Mouse (Mus musculus) intestine, embryonic 14.5 days (tissue): ENCODE results near the gene Sspo. TPM values are rescaled to one million over a fixed set of nuclear protein-coding genes. Genes with fewer than 3 reads are reported as not detected.
A peak's percentile ranks its signal among the peaks of the same experiment; 100 is the strongest.

ENCODE experiments used
- ATAC-seq: fragments of 200-750 bp; cut with Nextera tagmentation; replicated peaks from 2 replicates; pipeline ENCODE4 v1.8.0; 2017; ENCODE audit warnings: low read depth, moderate number of reproducible peaks, moderate TSS enrichment, moderate library complexity; ENCODE audit not compliant: low FRiP score, low TSS enrichment
- DNase-seq: peaks from one replicate; pipeline ENCODE4 v3.0.0-alpha.2; 2018; ENCODE audit warnings: low spot score
- H3K27ac ChIP-seq: fragments of 300-500 bp; sonication (generic); 2 replicates; pipeline ENCODE4 v1.5.1; 2014; ENCODE audit warnings: low read depth, mild to moderate bottlenecking, control low read depth
- H3K27me3 ChIP-seq: fragments of 300-500 bp; sonication (generic); replicated peaks from 2 replicates; pipeline ENCODE4 v1.6.1; 2014; ENCODE audit warnings: low read length, control low read depth; ENCODE audit not compliant: control insufficient read depth, insufficient read depth
- H3K36me3 ChIP-seq: fragments of 300-500 bp; sonication (generic); 2 replicates; pipeline ENCODE4 v1.6.1; 2014; ENCODE audit warnings: low read length, control low read depth; ENCODE audit not compliant: control insufficient read depth, insufficient read depth
- H3K4me1 ChIP-seq: fragments of 300-500 bp; sonication (generic); replicated peaks from 2 replicates; pipeline ENCODE4 v1.6.1; 2014; ENCODE audit warnings: low read length, control low read depth, mixed read lengths; ENCODE audit not compliant: control insufficient read depth, insufficient read depth
- H3K4me2 ChIP-seq: fragments of 300-500 bp; sonication (generic); 2 replicates; pipeline ENCODE4 v1.6.1; 2014; ENCODE audit warnings: low read length
- H3K4me3 ChIP-seq: fragments of 300-500 bp; sonication (generic); 2 replicates; pipeline ENCODE4 v1.5.1; 2014; ENCODE audit warnings: low read depth, low read length, control low read depth, mixed read lengths
- H3K9ac ChIP-seq: fragments of 300-500 bp; sonication (generic); 2 replicates; pipeline ENCODE4 v1.6.1; 2014; ENCODE audit warnings: mild to moderate bottlenecking, low read length
- H3K9me3 ChIP-seq: fragments of 300-500 bp; sonication (generic); 2 replicates; pipeline ENCODE4 v1.6.1; 2016; ENCODE audit warnings: low read length, control low read depth; ENCODE audit not compliant: control insufficient read depth
- WGBS: fragments of 180-500 bp; shearing (Covaris S2); extraction: QIAGEN DNeasy Blood & Tissue Kit; methylation state at CpG from one replicate; pipeline ENCODE4 v1.1.7; 2014; 5-methylcytosine and 5-hydroxymethylcytosine counted together
- polyA plus RNA-seq: library from polyadenylated mRNA; unstranded; fragments of >200 nt; fragmentation: Nextera tagmentation; extraction: Ambion mirVana; gene quantifications from 2 replicates; pipeline ENCODE4 v1.2.1, GENCODE M21; 2014

The Sspo gene
- polyA plus RNA-seq, 1 experiment from 2014 or later = 0.32 TPM

DNA sequence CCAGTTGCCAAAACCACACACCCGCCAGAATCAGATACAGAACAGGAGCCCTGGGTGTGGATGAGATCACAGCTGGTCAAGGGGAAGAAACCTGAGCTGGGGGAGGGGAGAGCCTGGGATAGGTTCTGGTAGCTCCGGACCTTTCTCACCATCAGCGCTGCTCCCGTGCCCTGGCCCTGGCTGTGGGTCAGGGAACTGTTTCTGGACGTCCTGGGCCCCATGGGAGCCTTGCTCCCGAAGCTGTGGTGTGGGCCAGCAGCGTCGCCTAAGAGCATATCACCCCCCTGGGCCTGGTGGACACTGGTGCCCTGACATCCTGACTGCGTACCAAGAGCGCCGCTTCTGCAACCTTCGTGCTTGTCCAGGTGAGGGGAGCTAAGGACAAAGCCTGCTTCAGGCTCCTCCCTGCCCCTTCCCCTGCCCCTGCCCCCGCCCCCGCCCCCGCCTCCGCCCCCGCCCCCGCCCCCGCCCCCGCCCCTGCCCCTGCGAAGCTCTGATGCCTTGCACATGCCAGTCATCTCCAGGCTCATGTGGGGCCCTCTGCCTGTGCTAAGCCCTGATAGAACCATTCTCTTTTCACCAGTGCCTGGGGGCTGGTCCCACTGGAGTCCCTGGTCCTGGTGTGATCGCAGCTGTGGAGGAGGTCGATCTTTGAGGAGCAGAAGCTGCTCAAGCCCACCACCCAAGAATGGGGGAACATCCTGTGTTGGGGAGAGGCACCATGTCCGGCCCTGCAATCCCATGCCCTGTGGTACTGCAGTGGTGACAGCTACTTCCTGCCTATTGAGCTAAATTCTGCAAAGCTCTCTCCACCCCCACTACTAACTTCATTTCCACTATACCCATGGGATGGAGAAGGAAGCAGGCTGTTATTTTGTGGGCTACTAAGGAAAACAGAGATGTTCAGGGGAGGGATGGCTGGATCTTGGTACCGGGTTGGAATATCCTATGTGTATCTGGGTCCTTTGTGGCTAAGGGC lies 40.0 kb downstream of the Sspo start:
- Histone ChIP-seq H3K9ac (0 out of 2 replicates have a peak overlapping the region, but pooled peaks have one; percentile 23), H3K9me3 (no peaks in the 10 kb centered on the region), H3K4me3 (0 out of 2 replicates have a peak overlapping the region, but pooled peaks have one; percentile 12), H3K27ac (no peak overlapping the region), H3K4me2 (peak overlapping the region; percentile 53), H3K36me3 (no peaks in the 10 kb centered on the region), H3K4me1 (peaks cover 11% of the 10 kb centered on the region), H3K27me3 (no peaks in the 10 kb centered on the region)
- 7% methylated on average over 24 of the region's 25 CpGs for WGBS
- ATAC-seq (peak; percentile 63), DNase-seq (peak; percentile 70)

DNA sequence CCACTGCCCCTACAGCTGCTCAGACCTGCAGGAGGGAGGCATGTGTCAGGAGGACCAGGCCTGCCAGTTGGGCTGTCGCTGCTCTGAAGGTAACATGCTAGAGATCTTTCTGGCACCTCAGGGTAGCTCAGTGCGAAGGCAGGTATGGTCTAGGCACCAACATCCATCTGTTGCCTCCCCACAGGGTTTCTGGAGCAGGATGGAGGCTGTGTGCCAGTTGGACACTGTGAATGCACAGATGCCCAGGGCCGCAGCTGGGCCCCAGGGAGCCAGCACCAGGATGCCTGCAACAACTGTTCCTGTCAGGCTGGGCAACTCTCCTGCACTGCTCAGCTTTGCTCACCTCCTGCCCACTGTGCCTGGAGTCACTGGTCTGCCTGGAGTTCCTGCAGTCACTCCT lies 41.7 kb downstream of the Sspo start:
- Histone ChIP-seq H3K9me3 (no peaks in the 10 kb centered on the region), H3K4me3 (no peak overlapping the region), H3K27ac (no peak overlapping the region), H3K9ac (no peak overlapping the region), H3K36me3 (no peaks in the 10 kb centered on the region), H3K4me2 (no peak overlapping the region), H3K4me1 (peaks cover 11% of the 10 kb centered on the region), H3K27me3 (no peaks in the 10 kb centered on the region)
- DNase-seq = no peak
- ATAC-seq = no peak
- WGBS = 93% methylated on average over 3 of the region's 3 CpGs

DNA sequence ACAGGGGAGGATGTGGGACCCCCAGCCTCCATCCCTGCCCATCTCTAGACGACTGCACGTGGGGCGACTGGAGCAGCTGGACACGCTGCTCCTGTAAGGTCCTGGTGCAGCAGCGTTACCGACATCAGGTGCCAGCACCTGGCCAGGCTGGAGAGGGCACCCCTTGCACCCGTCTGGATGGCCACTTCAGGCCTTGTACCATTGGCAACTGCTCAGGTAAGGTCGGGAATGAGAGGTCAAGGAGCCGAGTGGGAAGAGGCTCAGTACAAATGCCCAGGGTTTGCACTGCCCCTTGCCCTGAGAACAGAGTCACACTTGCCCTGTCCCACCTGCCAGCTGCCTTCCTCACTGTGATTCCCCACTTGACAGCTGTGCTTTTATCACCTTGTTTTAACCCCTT lies 43.3 kb downstream of the Sspo start:
- Histone ChIP-seq H3K9me3 (no peaks in the 10 kb centered on the region), H3K4me3 (no peak overlapping the region), H3K4me2 (no peak overlapping the region), H3K27me3 (no peaks in the 10 kb centered on the region), H3K4me1 (peaks cover 11% of the 10 kb centered on the region), H3K27ac (no peak overlapping the region), H3K36me3 (no peaks in the 10 kb centered on the region), H3K9ac (no peak overlapping the region)
- DNase-seq (no peak), ATAC-seq (no peak)
- WGBS = 61% methylated on average over 9 of the region's 9 CpGs

DNA sequence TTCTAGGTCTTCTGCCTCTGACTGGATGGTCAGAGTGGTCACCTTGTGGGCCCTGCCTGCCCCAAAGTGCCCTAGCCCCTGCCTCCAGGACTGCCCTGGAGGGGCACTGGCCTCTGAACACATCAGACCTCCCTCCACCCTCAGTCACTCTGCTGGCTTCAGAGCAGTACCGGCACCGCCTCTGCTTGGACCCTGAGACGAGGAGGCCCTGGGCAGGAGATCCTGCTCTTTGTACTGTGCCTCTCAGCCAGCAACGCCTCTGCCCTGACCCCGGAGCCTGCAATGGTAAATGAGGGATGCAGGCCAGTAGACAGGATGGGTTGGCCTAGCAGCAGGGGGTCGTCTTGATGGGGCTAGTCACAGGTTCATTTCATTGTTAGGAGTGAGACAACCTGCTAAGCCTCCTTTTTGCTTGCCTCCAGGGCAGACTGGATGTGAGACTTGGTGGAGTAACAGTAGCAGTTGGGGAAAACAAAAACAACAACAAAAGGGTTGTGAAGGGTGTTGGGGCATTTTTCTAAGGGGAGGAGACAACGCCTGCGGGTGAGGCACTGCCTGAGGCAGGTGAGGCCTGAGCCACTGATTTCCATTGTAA lies 45.2 kb downstream of the Sspo start:
- 31% methylated on average over 8 of the region's 8 CpGs for WGBS
- Histone ChIP-seq H3K9me3 (no peaks in the 10 kb centered on the region), H3K4me2 (no peak overlapping the region), H3K9ac (no peak overlapping the region), H3K27me3 (no peaks in the 10 kb centered on the region), H3K36me3 (no peaks in the 10 kb centered on the region), H3K4me3 (no peak overlapping the region), H3K27ac (no peak overlapping the region), H3K4me1 (peaks cover 2% of the 10 kb centered on the region; the same call in 1 of the 2 replicates)
- DNase-seq (no peak), ATAC-seq (no peak)

DNA sequence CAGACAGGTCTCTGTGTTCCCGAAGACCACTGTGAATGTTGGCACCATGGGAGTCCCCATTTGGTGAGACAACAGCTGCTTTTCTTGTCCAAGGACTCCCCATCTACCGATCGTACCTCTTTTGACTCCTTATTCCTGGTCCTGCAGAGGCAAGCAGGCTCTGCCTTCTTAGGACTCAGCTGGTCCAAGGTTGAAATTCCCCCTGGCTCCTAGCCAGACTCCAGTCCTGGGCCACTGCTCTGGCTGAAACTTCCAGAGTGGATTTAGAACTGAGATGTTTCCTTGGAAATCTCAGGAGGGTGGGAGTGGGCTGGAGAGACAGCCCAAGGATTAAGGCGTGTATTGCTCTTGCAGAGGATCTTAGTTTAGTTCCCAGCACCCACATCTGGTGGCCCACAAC lies 49.5 kb downstream of the Sspo start:
- DNase-seq = no peak
- ATAC-seq = no peak
- 88% methylated on average over 4 of the region's 4 CpGs for WGBS
- Histone ChIP-seq H3K27me3 (no peaks in the 10 kb centered on the region), H3K4me1 (no peaks in the 10 kb centered on the region), H3K27ac (no peak overlapping the region), H3K36me3 (no peaks in the 10 kb centered on the region), H3K9me3 (no peaks in the 10 kb centered on the region), H3K4me2 (no peak overlapping the region), H3K9ac (no peak overlapping the region), H3K4me3 (no peak overlapping the region)

DNA sequence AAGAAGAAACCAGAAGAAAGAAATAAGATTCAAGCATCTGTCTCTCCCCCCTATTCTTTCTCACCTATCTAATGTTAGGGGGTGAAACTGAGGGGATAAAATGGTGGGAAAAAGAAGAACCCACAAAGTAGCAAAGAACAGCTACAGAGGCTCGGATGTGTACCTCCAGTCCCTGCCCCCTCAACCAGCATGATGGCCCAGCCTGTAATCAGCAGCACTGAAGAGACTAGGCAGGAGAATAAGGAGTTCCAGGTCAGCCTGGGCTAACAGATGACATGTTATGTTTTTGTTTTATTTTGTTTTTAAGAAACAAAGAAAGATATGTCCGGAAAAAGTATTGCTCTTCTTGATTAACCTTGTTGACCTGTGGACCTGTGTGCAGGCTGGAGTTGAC lies 55.8 kb downstream of the Sspo start:
- Histone ChIP-seq H3K9me3 (no peaks in the 10 kb centered on the region), H3K4me2 (peak overlapping the region; percentile 79), H3K27ac (no peak overlapping the region), H3K4me1 (peaks cover 6% of the 10 kb centered on the region; the same call in 1 of the 2 replicates), H3K9ac (no peak overlapping the region; the same call in 1 of the 2 replicates), H3K36me3 (0 out of 2 replicates have a peak, but pooled peaks cover 4% of the 10 kb centered on the region), H3K4me3 (peak overlapping the region; percentile 53; the same call in 1 of the 2 replicates), H3K27me3 (no peaks in the 10 kb centered on the region)
- ATAC-seq (peak; percentile 56), DNase-seq (no peak)
- WGBS = 4% methylated on average over 2 of the region's 2 CpGs

DNA sequence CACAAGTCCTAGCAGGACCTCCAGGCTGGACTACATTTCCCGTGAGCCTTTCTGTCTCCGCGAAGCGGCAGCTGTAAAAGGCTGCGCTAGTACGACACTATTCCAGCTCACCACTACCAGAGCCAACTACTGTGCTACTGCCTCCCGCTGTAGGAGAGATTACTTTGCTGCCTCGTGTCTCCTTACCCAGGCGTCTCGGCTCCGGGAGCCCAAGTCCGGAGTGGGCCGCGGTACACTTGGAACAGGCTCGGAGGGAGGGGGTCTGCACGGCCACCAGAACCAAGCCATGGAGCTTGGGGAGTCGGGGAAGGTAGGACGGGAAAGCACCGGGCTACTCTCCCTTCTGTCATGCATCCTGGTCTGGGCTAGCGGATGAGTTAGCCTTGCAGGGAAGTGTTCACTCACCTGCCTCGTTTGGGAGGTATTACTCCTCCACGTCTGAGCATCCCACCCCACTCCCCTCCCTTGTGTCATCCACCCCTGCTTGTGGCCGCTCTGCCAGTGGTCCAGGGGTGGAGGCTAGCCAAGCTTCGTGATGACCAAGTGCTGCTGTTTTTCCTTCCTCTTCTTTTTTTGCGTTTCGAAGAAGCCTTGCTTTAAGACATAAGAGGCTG lies 56.3 kb downstream of the Sspo start:
- DNase-seq = peak; percentile 80
- WGBS = under 1% methylated on average over 26 of the region's 26 CpGs
- H3K27me3 ChIP-seq = no peaks in the 10 kb centered on the region
- H3K9me3 ChIP-seq = no peaks in the 10 kb centered on the region
- H3K36me3 ChIP-seq = 0 out of 2 replicates have a peak, but pooled peaks cover 4% of the 10 kb centered on the region
- peaks cover 6% of the 10 kb centered on the region; the same call in 1 of the 2 replicates for H3K4me1 ChIP-seq
- peak; percentile 96 for ATAC-seq
- peak overlapping the region; percentile 50 for H3K9ac ChIP-seq
- peak overlapping the region; percentile 53 for H3K4me3 ChIP-seq
- peak overlapping the region; percentile 29; the same call in 1 of the 2 replicates for H3K27ac ChIP-seq
- H3K4me2 ChIP-seq = peak overlapping the region; percentile 79

DNA sequence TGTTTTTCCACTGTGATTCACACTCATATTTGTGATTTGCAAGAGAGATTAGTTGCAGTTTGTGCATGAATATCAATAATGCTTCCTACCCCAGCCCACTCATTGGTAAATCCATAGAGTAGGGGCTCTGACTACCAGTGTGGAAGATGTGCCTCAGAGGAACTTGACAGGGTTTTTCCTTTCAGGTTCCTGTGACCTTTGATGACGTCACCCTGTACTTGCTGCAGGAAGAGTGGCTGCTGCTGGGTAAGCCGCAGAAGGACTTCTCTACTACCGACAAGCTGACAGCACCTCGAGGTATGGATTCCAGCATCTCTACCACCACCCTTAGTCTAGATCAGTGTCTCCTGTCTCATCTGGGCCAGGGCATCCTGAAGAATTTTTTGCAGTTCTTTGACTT lies 60.1 kb downstream of the Sspo start:
- Histone ChIP-seq H3K4me1 (peaks cover 6% of the 10 kb centered on the region; the same call in 1 of the 2 replicates), H3K36me3 (peaks cover 23% of the 10 kb centered on the region), H3K4me2 (no peak overlapping the region), H3K9ac (no peak overlapping the region), H3K27me3 (no peaks in the 10 kb centered on the region), H3K4me3 (no peak overlapping the region), H3K27ac (no peak overlapping the region), H3K9me3 (no peaks in the 10 kb centered on the region)
- DNase-seq (no peak), ATAC-seq (no peak)
- 78% methylated on average over 4 of the region's 4 CpGs for WGBS
